ENCODE assay signal across 20 mouse cellular contexts in the genomic region with DNA sequence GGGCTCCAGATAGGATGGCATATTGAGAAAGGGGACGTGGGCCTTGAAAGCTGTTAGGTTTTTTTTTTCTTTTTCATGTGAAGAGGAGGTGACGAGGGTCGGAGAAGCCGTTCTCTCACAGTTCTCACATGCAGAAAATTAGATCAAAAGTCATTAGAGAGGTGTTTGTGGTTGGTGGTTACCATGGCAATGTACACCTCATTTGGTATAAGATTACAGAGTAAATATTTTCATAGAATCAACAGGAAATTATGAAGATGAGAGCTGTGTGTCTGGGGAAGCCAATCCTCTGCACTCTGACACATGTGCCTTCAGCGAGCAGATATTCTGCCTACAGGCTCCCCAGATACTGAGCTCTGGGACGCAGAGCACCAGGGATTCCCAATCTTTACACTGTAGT.
"Had no signal": no experiment of that assay in that cellular context is flagged by ENCODE, and none has a peak within 500 bp of the region (broad histone marks: within the 10 kb centered on the region; RNA-seq: fewer than 3 reads in every experiment).

No protein-coding gene starts in this region.

- H3K4me1 ChIP-seq: liver, embryonic 13.5 days; megakaryocyte, embryonic 14.5 days had no signal

- H3K4me3 ChIP-seq: kidney, embryonic 15.5 days; limb, embryonic 12.5 days; limb, embryonic 15.5 days; liver, embryonic 13.5 days; neural tube, embryonic 12.5 days; neural tube, embryonic 15.5 days; stomach, embryonic 15.5 days had no signal

- DNase-seq: kidney, adult 8-10 months; kidney, postnatal 10 days; kidney, postnatal 36 days; left cerebral cortex, postnatal 4 days; liver, embryonic 13.5 days; lung, adult 2 months; lung, postnatal 36 days; midbrain, embryonic 14.5 days; right cerebral cortex, adult 18-20 months; right cerebral cortex, postnatal 25 days; spleen, adult 18-20 months; thymus, postnatal 25 days had no signal

- H3K9ac ChIP-seq: kidney, embryonic 15.5 days; limb, embryonic 12.5 days; limb, embryonic 15.5 days; liver, embryonic 13.5 days; neural tube, embryonic 12.5 days; neural tube, embryonic 15.5 days; stomach, embryonic 15.5 days had no signal

- H3K9me3 ChIP-seq: kidney, embryonic 15.5 days; limb, embryonic 12.5 days; limb, embryonic 15.5 days; neural tube, embryonic 12.5 days; neural tube, embryonic 15.5 days; stomach, embryonic 15.5 days had no signal

- H3K27ac ChIP-seq: kidney, embryonic 15.5 days; limb, embryonic 12.5 days; limb, embryonic 15.5 days; liver, embryonic 13.5 days; neural tube, embryonic 12.5 days; neural tube, embryonic 15.5 days; stomach, embryonic 15.5 days had no signal

- H3K36me3 ChIP-seq: kidney, embryonic 15.5 days; limb, embryonic 12.5 days; limb, embryonic 15.5 days; liver, embryonic 13.5 days; neural tube, embryonic 12.5 days; neural tube, embryonic 15.5 days; stomach, embryonic 15.5 days had no signal

- H3K27me3 ChIP-seq: kidney, embryonic 15.5 days; limb, embryonic 12.5 days; limb, embryonic 15.5 days; liver, embryonic 13.5 days; megakaryocyte, embryonic 14.5 days; neural tube, embryonic 12.5 days; neural tube, embryonic 15.5 days; stomach, embryonic 15.5 days had no signal

- H3K4me2 ChIP-seq: kidney, embryonic 15.5 days; limb, embryonic 12.5 days; limb, embryonic 15.5 days; liver, embryonic 13.5 days; midbrain, embryonic 11.5 days; neural tube, embryonic 12.5 days; neural tube, embryonic 15.5 days; stomach, embryonic 15.5 days had no signal
